Mouse (Mus musculus): ENCODE results near the gene Nol9. TPM values are rescaled to one million over a fixed set of nuclear protein-coding genes. Genes with fewer than 3 reads are reported as not detected.

Gene Nol9
- total and polyA plus RNA-seq, 2 experiments from 2014 or later: 7.8 to 8.0 TPM

- TF ChIP-seq CTCF (IDR thresholded peaks at IDR 0.05; ENCODE audit: low read depth) (no peak), EP300 (IDR thresholded peaks at IDR 0.05; ENCODE audit: low read depth) (no peak)
- Histone ChIP-seq H3K9ac (replicated peaks; ENCODE audit: low read depth, low read length) (peak overlapping the region; percentile 76), H3K36me3 (replicated peaks; ENCODE audit: control insufficient read depth, insufficient read depth, low read length) (peaks cover 26% of the 10 kb centered on the region), H3K9me3 (replicated peaks; ENCODE audit: control insufficient read depth, low read length) (no peaks in the 10 kb centered on the region), H3K4me2 (ENCODE audit: low read depth, low read length) (peak overlapping the region; percentile 97), H3K4me1 (ENCODE audit: control insufficient read depth, insufficient read depth) (peaks cover 31% of the 10 kb centered on the region), H3K27me3 (ENCODE audit: control insufficient read depth, insufficient read depth, low read length) (no peaks in the 10 kb centered on the region), H3K4me3 (ENCODE audit: low read depth, low read length) (peak overlapping the region; percentile 70), H3K27ac (ENCODE audit: low read depth) (peak overlapping the region; percentile 96)
- no peak for ATAC-seq (ENCODE audit: insufficient read depth, low read depth)
- 37% methylated on average over 8 of the region's 8 CpGs for WGBS
- DNase-seq (ENCODE audit: low spot score): no peak
These were observed 27.9 kb upstream of the Nol9 start for GRCm38 (mm10) chr4:152011171-152011760.

- WGBS: 70% methylated on average over 16 of the region's 16 CpGs
- Histone ChIP-seq H3K4me1 (ENCODE audit: control insufficient read depth, insufficient read depth) (peaks cover 30% of the 10 kb centered on the region), H3K4me2 (ENCODE audit: low read depth, low read length) (peak overlapping the region; percentile 97), H3K36me3 (replicated peaks; ENCODE audit: control insufficient read depth, insufficient read depth, low read length) (peaks cover 34% of the 10 kb centered on the region), H3K27ac (ENCODE audit: low read depth) (peak overlapping the region; percentile 96; the same call in 1 of the 2 replicates), H3K27me3 (ENCODE audit: control insufficient read depth, insufficient read depth, low read length) (no peaks in the 10 kb centered on the region), H3K4me3 (ENCODE audit: low read depth, low read length) (peak overlapping the region; percentile 70), H3K9ac (replicated peaks; ENCODE audit: low read depth, low read length) (no peak overlapping the region), H3K9me3 (replicated peaks; ENCODE audit: control insufficient read depth, low read length) (no peaks in the 10 kb centered on the region)
- DNase-seq (ENCODE audit: low spot score): no peak
- TF ChIP-seq EP300 (IDR thresholded peaks at IDR 0.05; ENCODE audit: low read depth): no peak
- ATAC-seq (ENCODE audit: insufficient read depth, low read depth): no peak
These were observed 27.0 kb upstream of the Nol9 start for GRCm38 (mm10) chr4:152012109-152012508.

DNA sequence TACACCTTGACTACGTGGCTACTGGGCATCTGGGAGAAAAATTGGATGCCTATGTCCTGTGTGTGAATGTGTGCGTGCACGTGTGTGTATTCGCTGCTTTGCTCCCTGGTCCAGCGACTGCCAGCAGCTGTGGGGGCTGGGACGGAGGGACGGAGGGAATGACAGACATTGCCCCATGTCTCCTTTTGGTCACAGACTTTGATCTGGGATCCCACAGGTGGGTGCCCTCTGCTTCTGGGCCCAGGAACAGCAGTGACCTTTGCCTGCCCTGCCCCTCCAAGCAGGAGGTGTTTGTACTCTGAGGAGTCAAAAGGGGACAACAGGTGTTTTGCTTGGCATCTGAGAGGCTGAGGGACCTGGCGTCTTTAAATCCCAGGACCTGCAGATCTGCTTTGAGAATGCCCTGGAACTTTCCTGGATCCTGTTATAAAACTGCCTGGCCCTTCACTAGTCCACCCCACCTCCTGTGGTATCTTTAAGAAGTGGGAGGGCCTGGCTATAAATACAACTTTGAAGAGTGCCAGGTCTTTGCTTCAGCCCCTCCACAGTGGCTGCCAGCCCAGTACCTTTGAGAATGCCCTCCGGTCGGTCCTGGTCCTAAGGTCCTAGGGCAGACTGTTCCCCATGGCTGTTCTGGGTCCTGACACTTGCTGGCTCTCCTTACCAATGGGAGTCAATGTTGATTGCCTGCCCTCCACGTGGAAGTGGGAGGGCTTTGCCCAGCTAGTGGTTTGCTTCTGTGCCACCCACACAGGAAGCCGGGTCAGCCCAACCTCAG lies 25.9 kb upstream of the Nol9 start:
- WGBS: 43% methylated on average over 12 of the region's 12 CpGs
- Histone ChIP-seq H3K9me3 (replicated peaks; ENCODE audit: control insufficient read depth, low read length) (no peaks in the 10 kb centered on the region), H3K4me2 (ENCODE audit: low read depth, low read length) (peak overlapping the region; percentile 46), H3K27ac (ENCODE audit: low read depth) (peak overlapping the region; percentile 78), H3K36me3 (replicated peaks; ENCODE audit: control insufficient read depth, insufficient read depth, low read length) (peaks cover 45% of the 10 kb centered on the region), H3K4me1 (ENCODE audit: control insufficient read depth, insufficient read depth) (peaks cover 19% of the 10 kb centered on the region), H3K9ac (replicated peaks; ENCODE audit: low read depth, low read length) (no peak overlapping the region), H3K27me3 (ENCODE audit: control insufficient read depth, insufficient read depth, low read length) (no peaks in the 10 kb centered on the region), H3K4me3 (ENCODE audit: low read depth, low read length) (0 out of 2 replicates have a peak overlapping the region, but pooled peaks have one; percentile 3)
- ATAC-seq (ENCODE audit: insufficient read depth, low read depth): peak; percentile 15
- TF ChIP-seq CTCF (IDR thresholded peaks at IDR 0.05; ENCODE audit: low read depth) (no peak), EP300 (IDR thresholded peaks at IDR 0.05; ENCODE audit: low read depth) (no peak)
- peak; percentile 70 for DNase-seq (ENCODE audit: low spot score)

GRCm38 (mm10) chr4:152019073-152019472 lies 20.0 kb upstream of the Nol9 start:
- 89% methylated on average over 6 of the region's 6 CpGs for WGBS
- H3K9ac ChIP-seq (replicated peaks; ENCODE audit: low read depth, low read length): no peak overlapping the region
- H3K36me3 ChIP-seq (replicated peaks; ENCODE audit: control insufficient read depth, insufficient read depth, low read length): peaks cover 89% of the 10 kb centered on the region
- H3K27me3 ChIP-seq (ENCODE audit: control insufficient read depth, insufficient read depth, low read length): no peaks in the 10 kb centered on the region
- H3K4me3 ChIP-seq (ENCODE audit: low read depth, low read length): no peak overlapping the region
- H3K4me1 ChIP-seq (ENCODE audit: control insufficient read depth, insufficient read depth): no peaks in the 10 kb centered on the region
- ATAC-seq (ENCODE audit: insufficient read depth, low read depth): no peak
- no peak overlapping the region for H3K27ac ChIP-seq (ENCODE audit: low read depth)
- no peaks in the 10 kb centered on the region for H3K9me3 ChIP-seq (replicated peaks; ENCODE audit: control insufficient read depth, low read length)
- no peak overlapping the region for H3K4me2 ChIP-seq (ENCODE audit: low read depth, low read length)
- no peak for DNase-seq (ENCODE audit: low spot score)
- TF ChIP-seq CTCF (IDR thresholded peaks at IDR 0.05; ENCODE audit: low read depth): no peak
- no peak for TF ChIP-seq EP300 (IDR thresholded peaks at IDR 0.05; ENCODE audit: low read depth)

- Histone ChIP-seq H3K36me3 (replicated peaks; ENCODE audit: control insufficient read depth, insufficient read depth, low read length) (peaks cover 86% of the 10 kb centered on the region), H3K27ac (ENCODE audit: low read depth) (no peak overlapping the region), H3K9ac (replicated peaks; ENCODE audit: low read depth, low read length) (no peak overlapping the region), H3K4me3 (ENCODE audit: low read depth, low read length) (no peak overlapping the region), H3K4me1 (ENCODE audit: control insufficient read depth, insufficient read depth) (no peaks in the 10 kb centered on the region), H3K9me3 (replicated peaks; ENCODE audit: control insufficient read depth, low read length) (no peaks in the 10 kb centered on the region), H3K4me2 (ENCODE audit: low read depth, low read length) (no peak overlapping the region), H3K27me3 (ENCODE audit: control insufficient read depth, insufficient read depth, low read length) (no peaks in the 10 kb centered on the region)
- TF ChIP-seq CTCF (IDR thresholded peaks at IDR 0.05; ENCODE audit: low read depth) (no peak), EP300 (IDR thresholded peaks at IDR 0.05; ENCODE audit: low read depth) (no peak)
- WGBS: 86% methylated on average over 21 of the region's 21 CpGs
- DNase-seq (ENCODE audit: low spot score) (no peak), ATAC-seq (ENCODE audit: insufficient read depth, low read depth) (no peak)
These were observed 19.1 kb upstream of the Nol9 start for GRCm38 (mm10) chr4:152020024-152020423.

All from heart, postnatal 0 days (tissue).